Mouse (Mus musculus) ES-Bruce4 (cell line): Measurements from ENCODE around the gene Ado.

ENCODE experiments used
- CTCF ChIP-seq: IDR thresholded peaks from one replicate; pipeline ENCODE4 v1.8.1; 2011; ENCODE audit warnings: low read depth, low read length
- EP300 ChIP-seq: IDR thresholded peaks from 2 replicates; pipeline ENCODE4 v1.6.1; 2011; ENCODE audit warnings: low read depth, low read length; ENCODE audit not compliant: insufficient read depth
- POLR2A ChIP-seq: IDR thresholded peaks from one replicate; pipeline ENCODE4 v1.8.1; 2011; ENCODE audit warnings: low read length; ENCODE audit not compliant: insufficient read depth

GRCm38 (mm10) chr10:67524130-67524529 is 24.6 kb downstream of the Ado start:
- no peak for TF ChIP-seq EP300
- no peak for TF ChIP-seq POLR2A
- TF ChIP-seq CTCF: no peak
